Mouse (Mus musculus) liver (tissue): ENCODE measurements around the gene Gm2888.
"Not testable (repeated sequence)": the region's sequence is repeated elsewhere in the genome, so short reads cannot be mapped to it uniquely, and the experiment has no call there.

ENCODE experiments used
- DNase-seq: peaks from one replicate; pipeline ENCODE4 v3.0.0-alpha.2; 2020; ENCODE audit warnings: mixed read lengths

Gene Gm2888

GRCm38 (mm10) chr14:3029702-3030101, at the start of gene Gm2888:
TSS of gene Gm2888 (plus strand) at chr14:3030002.
- not testable (repeated sequence) for DNase-seq

- peak; percentile 4 for DNase-seq
Observed at GRCm38 (mm10) chr14:3048727-3049512, 19.1 kb downstream of the Gm2888 start, which contains the start of gene Gm2897. TSS of gene Gm2897 (plus strand) at chr14:3049285.

- DNase-seq = peak; percentile 2
Observed at GRCm38 (mm10) chr14:3049513-3049800, 19.7 kb downstream of the Gm2888 start.

GRCm38 (mm10) chr14:3050087-3050486, 20.3 kb downstream of the Gm2888 start:
- DNase-seq = not testable (repeated sequence)
